Mouse (Mus musculus): ENCODE data around the gene Ncl. TPM values are rescaled to one million over a fixed set of nuclear protein-coding genes. Genes with fewer than 3 reads are reported as not detected.

The Ncl gene
- polyA plus RNA-seq, 1 experiment from 2014 or later, result 360 TPM

Small RNA genes within 50 kb of the gene (microRNA-seq; reads per million reads assigned to microRNA genes)
- gene mmu-mir-3535, result 35.8 reads per million, percentile 38 among the genes with 10 or more reads in this experiment

Other genes starting within 250 kb of the Ncl start
- 0.27 and 0.42 TPM in 2 replicates for gene Htr2b, start 247.4 kb downstream of the Ncl start, polyA plus RNA-seq (2016; fragmentation: Nextera tagmentation; extraction: Ambion mirVana)
- not detected in 2 replicates for gene Gm21972, start 225.8 kb downstream of the Ncl start, polyA plus RNA-seq (2016; fragmentation: Nextera tagmentation; extraction: Ambion mirVana)
- gene Armc9, start 204.6 kb downstream of the Ncl start, polyA plus RNA-seq (2016; fragmentation: Nextera tagmentation; extraction: Ambion mirVana), result 36.7 and 37.0 TPM in 2 replicates
- 2.4 and 3.1 TPM in 2 replicates for gene B3gnt7, start 56.6 kb downstream of the Ncl start, polyA plus RNA-seq (2016; fragmentation: Nextera tagmentation; extraction: Ambion mirVana)
- gene Nmur1, start 66.8 kb upstream of the Ncl start, polyA plus RNA-seq (2016; fragmentation: Nextera tagmentation; extraction: Ambion mirVana), result 0.15 and 0.40 TPM in 2 replicates
- gene Tex44, start 66.9 kb upstream of the Ncl start, polyA plus RNA-seq (2016; fragmentation: Nextera tagmentation; extraction: Ambion mirVana), result not detected in 2 replicates
- 2,887 and 2,907 TPM in 2 replicates for gene Ptma, start 167.3 kb upstream of the Ncl start, polyA plus RNA-seq (2016; fragmentation: Nextera tagmentation; extraction: Ambion mirVana)
- 98.8 and 104 TPM in 2 replicates for gene Pde6d, start 223.2 kb upstream of the Ncl start, polyA plus RNA-seq (2016; fragmentation: Nextera tagmentation; extraction: Ambion mirVana)
- 66.1 and 70.1 TPM in 2 replicates for gene Cops7b, start 223.5 kb upstream of the Ncl start, polyA plus RNA-seq (2016; fragmentation: Nextera tagmentation; extraction: Ambion mirVana)

All from neural tube, embryonic 12.5 days (tissue).